Mouse (Mus musculus): ENCODE measurements at regions not wholly inside any gene's neighbourhood (a gene's known extent, or its start where the extent isn't known, plus 50 kb on each side); places are given as distances from the start of the nearest gene placed in this dataset.

DNA sequence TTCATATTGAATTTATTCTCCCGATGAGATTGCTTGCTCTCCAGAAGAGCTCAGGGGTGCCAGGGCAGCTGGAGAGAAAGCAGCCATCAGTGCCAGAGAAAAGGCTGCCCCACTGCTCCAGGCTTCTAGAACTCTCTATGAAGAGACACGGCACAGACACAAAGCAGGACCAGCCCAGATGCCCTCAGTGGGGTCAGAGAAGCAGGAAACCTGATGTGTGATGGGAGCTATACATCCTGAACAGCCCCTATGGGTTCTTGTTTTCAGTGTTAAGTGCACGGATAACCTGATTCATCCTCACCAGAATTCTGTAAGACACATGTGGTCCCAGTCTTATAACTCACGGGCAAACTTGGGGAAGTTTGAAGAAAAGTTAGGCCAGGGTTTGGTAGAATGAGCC, 145.0 kb upstream of the Dynlrb2 start:
- 86% methylated on average over 4 of the region's 4 CpGs for WGBS

DNA sequence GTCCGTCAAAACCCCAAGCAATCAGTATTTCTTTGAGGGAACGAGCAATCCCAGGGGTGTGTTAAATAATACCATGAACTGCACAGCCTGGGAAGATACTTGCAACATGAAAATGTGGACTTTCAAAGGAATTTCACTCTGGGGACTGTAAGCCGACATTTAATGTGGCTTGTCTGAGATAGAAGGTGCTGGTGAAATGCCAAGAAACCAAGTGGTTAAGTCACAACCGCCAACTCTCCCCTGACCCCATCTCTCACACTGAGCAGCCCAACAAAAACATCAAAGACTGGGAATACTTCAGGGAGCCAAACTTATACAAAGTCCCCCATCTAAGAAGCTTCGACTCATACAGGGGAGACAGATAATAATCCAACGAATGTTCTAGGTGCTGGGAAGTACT, 150.0 kb upstream of the Dynlrb2 start:
- H3K36me3 ChIP-seq (ENCODE audit: insufficient read depth, low read length): no peaks in the 10 kb centered on the region
- WGBS: 59% methylated on average over 6 of the region's 6 CpGs
- ATAC-seq (replicated peaks; ENCODE audit: low FRiP score, low read depth): no peak
- H3K27me3 ChIP-seq (ENCODE audit: insufficient read depth, low read length): no peaks in the 10 kb centered on the region
- H3K9me3 ChIP-seq (replicated peaks; ENCODE audit: low read length): no peaks in the 10 kb centered on the region
- no peak overlapping the region for H3K4me2 ChIP-seq (ENCODE audit: low read length)
- H3K4me1 ChIP-seq (replicated peaks; ENCODE audit: insufficient read depth, low read length): no peaks in the 10 kb centered on the region
- H3K27ac ChIP-seq: no peak overlapping the region
- no peak overlapping the region for H3K4me3 ChIP-seq (replicated peaks; ENCODE audit: low read depth, low read length)
- peak; percentile 38 for DNase-seq (ENCODE audit: low spot score)
- H3K9ac ChIP-seq (ENCODE audit: low read depth, low read length): no peak overlapping the region
- no peak for TF ChIP-seq CTCF (IDR thresholded peaks at IDR 0.05; ENCODE audit: low read depth)

More for the DNA sequence above, 145.0 kb upstream of the Dynlrb2 start:
- Histone ChIP-seq H3K36me3 (ENCODE audit: insufficient read depth, low read length) (no peaks in the 10 kb centered on the region), H3K27ac (no peak overlapping the region), H3K27me3 (ENCODE audit: insufficient read depth, low read length) (no peaks in the 10 kb centered on the region), H3K4me1 (replicated peaks; ENCODE audit: insufficient read depth, low read length) (no peaks in the 10 kb centered on the region), H3K4me2 (ENCODE audit: low read length) (no peak overlapping the region), H3K9me3 (replicated peaks; ENCODE audit: low read length) (no peaks in the 10 kb centered on the region), H3K4me3 (replicated peaks; ENCODE audit: low read depth, low read length) (no peak overlapping the region), H3K9ac (ENCODE audit: low read depth, low read length) (no peak overlapping the region)
- no peak for TF ChIP-seq CTCF (IDR thresholded peaks at IDR 0.05; ENCODE audit: low read depth)
- ATAC-seq (replicated peaks; ENCODE audit: low FRiP score, low read depth): no peak
- DNase-seq (ENCODE audit: low spot score): no peak

DNA sequence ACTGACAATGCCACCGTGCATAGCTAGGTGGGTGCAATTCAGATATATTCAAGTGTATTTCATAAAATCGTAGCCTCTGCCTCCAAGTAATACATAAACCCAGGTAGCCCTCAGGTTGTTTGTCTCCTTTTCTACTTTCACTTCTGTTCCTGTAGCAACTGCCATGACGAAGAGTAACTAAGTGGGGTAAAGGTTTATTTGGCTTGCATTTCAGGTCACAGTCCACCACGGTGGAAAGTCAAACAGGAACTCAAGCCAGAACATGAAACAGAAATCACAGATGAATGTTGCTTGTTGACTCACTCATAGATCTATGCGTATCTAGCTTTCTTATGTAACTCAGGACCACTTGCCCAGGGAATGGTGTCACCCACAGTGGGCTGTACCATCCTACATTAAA, 150.9 kb upstream of the Dynlrb2 start:
- H3K9ac ChIP-seq (ENCODE audit: low read depth, low read length): no peak overlapping the region
- no peaks in the 10 kb centered on the region for H3K36me3 ChIP-seq (ENCODE audit: insufficient read depth, low read length)
- no peak for TF ChIP-seq CTCF (IDR thresholded peaks at IDR 0.05; ENCODE audit: low read depth)
- no peak overlapping the region for H3K4me2 ChIP-seq (ENCODE audit: low read length)
- no peak for DNase-seq (ENCODE audit: low spot score)
- H3K27ac ChIP-seq: no peak overlapping the region
- H3K27me3 ChIP-seq (ENCODE audit: insufficient read depth, low read length): no peaks in the 10 kb centered on the region
- H3K4me3 ChIP-seq (replicated peaks; ENCODE audit: low read depth, low read length): no peak overlapping the region
- H3K4me1 ChIP-seq (replicated peaks; ENCODE audit: insufficient read depth, low read length): no peaks in the 10 kb centered on the region
- 84% methylated on average over 5 of the region's 5 CpGs for WGBS
- ATAC-seq (replicated peaks; ENCODE audit: low FRiP score, low read depth): no peak
- no peaks in the 10 kb centered on the region for H3K9me3 ChIP-seq (replicated peaks; ENCODE audit: low read length)

GRCm38 (mm10) chr8:116352635-116353034, 152.1 kb upstream of the Dynlrb2 start:
- no peak overlapping the region for H3K4me3 ChIP-seq (replicated peaks; ENCODE audit: low read depth, low read length)
- no peak for DNase-seq (ENCODE audit: low spot score)
- no peak overlapping the region for H3K27ac ChIP-seq
- 90% methylated on average over 2 of the region's 2 CpGs for whole genome bisulfite sequencing
- no peak overlapping the region for H3K4me2 ChIP-seq (ENCODE audit: low read length)
- no peak for ATAC-seq (replicated peaks; ENCODE audit: low FRiP score, low read depth)
- H3K9me3 ChIP-seq (replicated peaks; ENCODE audit: low read length): no peaks in the 10 kb centered on the region
- no peak overlapping the region for H3K9ac ChIP-seq (ENCODE audit: low read depth, low read length)
- H3K36me3 ChIP-seq (ENCODE audit: insufficient read depth, low read length): no peaks in the 10 kb centered on the region
- TF ChIP-seq CTCF (IDR thresholded peaks at IDR 0.05; ENCODE audit: low read depth): no peak
- H3K27me3 ChIP-seq (ENCODE audit: insufficient read depth, low read length): no peaks in the 10 kb centered on the region
- H3K4me1 ChIP-seq (replicated peaks; ENCODE audit: insufficient read depth, low read length): no peaks in the 10 kb centered on the region

DNA sequence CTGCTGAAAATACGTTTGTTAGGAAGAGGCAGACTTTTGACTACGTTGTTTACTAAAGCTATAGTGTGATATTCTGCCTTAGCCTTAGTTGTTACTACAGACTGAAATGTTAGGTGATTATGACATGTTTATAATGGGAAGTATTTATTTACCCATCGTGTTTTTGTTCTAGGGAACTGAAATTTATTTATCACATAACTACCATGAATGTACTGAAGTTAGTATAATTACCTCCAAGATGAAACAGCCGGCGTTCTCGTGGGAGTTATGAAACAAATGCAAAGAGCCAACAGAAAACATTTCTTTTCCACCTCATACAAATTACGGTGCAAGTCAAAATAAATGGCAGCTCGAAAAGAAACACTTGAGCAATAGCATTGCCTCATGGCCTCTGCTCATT, 155.8 kb upstream of the Dynlrb2 start:
- Histone ChIP-seq H3K4me1 (replicated peaks; ENCODE audit: insufficient read depth, low read length) (no peaks in the 10 kb centered on the region), H3K4me2 (ENCODE audit: low read length) (no peak overlapping the region), H3K27me3 (ENCODE audit: insufficient read depth, low read length) (no peaks in the 10 kb centered on the region), H3K9me3 (replicated peaks; ENCODE audit: low read length) (no peaks in the 10 kb centered on the region), H3K36me3 (ENCODE audit: insufficient read depth, low read length) (no peaks in the 10 kb centered on the region), H3K27ac (no peak overlapping the region), H3K4me3 (replicated peaks; ENCODE audit: low read depth, low read length) (no peak overlapping the region), H3K9ac (ENCODE audit: low read depth, low read length) (no peak overlapping the region)
- TF ChIP-seq CTCF (IDR thresholded peaks at IDR 0.05; ENCODE audit: low read depth): no peak
- no peak for DNase-seq (ENCODE audit: low spot score)
- ATAC-seq (replicated peaks; ENCODE audit: low FRiP score, low read depth): no peak
- WGBS: 65% methylated on average over 8 of the region's 8 CpGs

GRCm38 (mm10) chr8:116346990-116347389, 157.8 kb upstream of the Dynlrb2 start:
- Histone ChIP-seq H3K27ac (no peak overlapping the region), H3K27me3 (ENCODE audit: insufficient read depth, low read length) (no peaks in the 10 kb centered on the region), H3K9me3 (replicated peaks; ENCODE audit: low read length) (no peaks in the 10 kb centered on the region), H3K4me3 (replicated peaks; ENCODE audit: low read depth, low read length) (no peak overlapping the region), H3K4me1 (replicated peaks; ENCODE audit: insufficient read depth, low read length) (no peaks in the 10 kb centered on the region), H3K9ac (ENCODE audit: low read depth, low read length) (no peak overlapping the region), H3K36me3 (ENCODE audit: insufficient read depth, low read length) (no peaks in the 10 kb centered on the region), H3K4me2 (ENCODE audit: low read length) (no peak overlapping the region)
- TF ChIP-seq CTCF (IDR thresholded peaks at IDR 0.05; ENCODE audit: low read depth): no peak
- no peak for DNase-seq (ENCODE audit: low spot score)
- WGBS: 85% methylated on average over 5 of the region's 5 CpGs
- no peak for ATAC-seq (replicated peaks; ENCODE audit: low FRiP score, low read depth)

GRCm38 (mm10) chr8:116344590-116345222, 160.1 kb upstream of the Dynlrb2 start:
- H3K4me3 ChIP-seq (replicated peaks; ENCODE audit: low read depth, low read length): no peak overlapping the region
- DNase-seq (ENCODE audit: low spot score): no peak
- TF ChIP-seq CTCF (IDR thresholded peaks at IDR 0.05; ENCODE audit: low read depth): no peak
- H3K27me3 ChIP-seq (ENCODE audit: insufficient read depth, low read length): no peaks in the 10 kb centered on the region
- no peaks in the 10 kb centered on the region for H3K4me1 ChIP-seq (replicated peaks; ENCODE audit: insufficient read depth, low read length)
- H3K36me3 ChIP-seq (ENCODE audit: insufficient read depth, low read length): no peaks in the 10 kb centered on the region
- H3K9me3 ChIP-seq (replicated peaks; ENCODE audit: low read length): no peaks in the 10 kb centered on the region
- H3K9ac ChIP-seq (ENCODE audit: low read depth, low read length): no peak overlapping the region
- whole genome bisulfite sequencing: 66% methylated on average over 5 of the region's 5 CpGs
- H3K4me2 ChIP-seq (ENCODE audit: low read length): no peak overlapping the region
- H3K27ac ChIP-seq: no peak overlapping the region
- ATAC-seq (replicated peaks; ENCODE audit: low FRiP score, low read depth): no peak
